Mouse (Mus musculus) liver, postnatal 0 days (tissue): ENCODE results near the gene Limch1. TPM values are rescaled to one million over a fixed set of nuclear protein-coding genes. Genes with fewer than 3 reads are reported as not detected.

Experiments
- ATAC-seq: fragments of 200-750 bp; cut with Nextera tagmentation; 2 replicates; pipeline ENCODE4 v1.8.0; 2017; ENCODE audit warnings: mild to moderate bottlenecking, moderate library complexity
- DNase-seq: peaks from one replicate; pipeline ENCODE4 v3.0.0-alpha.2; 2016
- H3K27ac ChIP-seq: fragments of 300-500 bp; sonication (generic); 2 replicates; pipeline ENCODE4 v1.5.1; 2014; ENCODE audit warnings: antibody characterized with exemption, moderate library complexity, mild to moderate bottlenecking, low read depth
- H3K27me3 ChIP-seq: fragments of 300-500 bp; sonication (generic); 2 replicates; pipeline ENCODE4 v1.6.1; 2014; ENCODE audit warnings: low read length, control low read depth, mixed read lengths; ENCODE audit not compliant: insufficient read depth
- H3K36me3 ChIP-seq: fragments of 300-500 bp; sonication (generic); replicated peaks from 2 replicates; pipeline ENCODE4 v1.6.1; 2014; ENCODE audit warnings: mild to moderate bottlenecking, control low read depth, low read length, moderate library complexity, mixed read lengths; ENCODE audit not compliant: insufficient read depth
- H3K4me1 ChIP-seq: fragments of 300-500 bp; sonication (generic); 2 replicates; pipeline ENCODE4 v1.6.1; 2014; ENCODE audit warnings: antibody characterized with exemption, mild to moderate bottlenecking, control low read depth; ENCODE audit not compliant: insufficient read depth
- H3K4me2 ChIP-seq: fragments of 300-500 bp; sonication (generic); 2 replicates; pipeline ENCODE4 v1.6.1; 2014; ENCODE audit warnings: low read depth, mild to moderate bottlenecking, low read length, moderate library complexity, mixed read lengths
- H3K4me3 ChIP-seq: fragments of 300-500 bp; sonication (generic); 2 replicates; pipeline ENCODE4 v1.5.1; 2014; ENCODE audit warnings: low read depth, low read length
- H3K9ac ChIP-seq: fragments of 300-500 bp; sonication (generic); replicated peaks from 2 replicates; pipeline ENCODE4 v1.6.1; 2014; ENCODE audit warnings: mild to moderate bottlenecking, moderate library complexity
- H3K9me3 ChIP-seq: fragments of 300-500 bp; sonication (generic); 2 replicates; pipeline ENCODE4 v1.6.1; 2016; ENCODE audit warnings: mild to moderate bottlenecking, control low read depth, low read length, mixed read lengths
- CTCF ChIP-seq: sonication (generic); IDR thresholded peaks from 2 replicates; pipeline ENCODE4 v1.5.1; 2016; ENCODE audit warnings: antibody characterized with exemption, low read depth
- EP300 ChIP-seq: IDR thresholded peaks from 2 replicates; pipeline ENCODE4 v1.6.1; 2016; ENCODE audit warnings: antibody characterized with exemption, low read depth, mild to moderate bottlenecking
- WGBS: fragments of 180-500 bp; shearing (Covaris S2); extraction: QIAGEN DNeasy Blood & Tissue Kit; methylation state at CpG from one replicate; pipeline ENCODE4 v1.1.7; 2014; ENCODE audit not compliant: insufficient replicate concordance; 5-methylcytosine and 5-hydroxymethylcytosine counted together
- polyA plus RNA-seq: library from polyadenylated mRNA; unstranded; fragments of >200 nt; fragmentation: Nextera tagmentation; extraction: Ambion mirVana; gene quantifications from 2 replicates; pipeline ENCODE4 v1.2.1, GENCODE M21; 2015

Limch1 gene
- polyA plus RNA-seq, 1 experiment from 2014 or later, result 1.6 TPM

- no peaks in the 10 kb centered on the region for H3K36me3 ChIP-seq
- H3K4me1 ChIP-seq, result no peaks in the 10 kb centered on the region
- H3K4me2 ChIP-seq, result no peak overlapping the region
- no peak for TF ChIP-seq CTCF
- TF ChIP-seq EP300, result no peak
- 67% methylated on average over 3 of the region's 3 CpGs for WGBS
- ATAC-seq (no peak), DNase-seq (no peak)
- H3K9ac ChIP-seq, result no peak overlapping the region
- H3K4me3 ChIP-seq, result no peak overlapping the region
- no peaks in the 10 kb centered on the region for H3K9me3 ChIP-seq
- H3K27me3 ChIP-seq, result no peaks in the 10 kb centered on the region
- H3K27ac ChIP-seq, result no peak overlapping the region
Measured at GRCm38 (mm10) chr5:67013926-67014325, 268.3 kb downstream of the Limch1 start.

- H3K9me3 ChIP-seq, result no peaks in the 10 kb centered on the region
Measured at GRCm38 (mm10) chr5:67016450-67016849, 270.8 kb downstream of the Limch1 start.

GRCm38 (mm10) chr5:67024459-67025050 is 278.9 kb downstream of the Limch1 start:
- DNase-seq (peak; percentile 8), ATAC-seq (0 out of 2 replicates have a peak, but pooled peaks have one; percentile 4)
- Histone ChIP-seq H3K4me1 (0 out of 2 replicates have a peak, but pooled peaks cover 2% of the 10 kb centered on the region), H3K4me3 (no peak overlapping the region), H3K9me3 (no peaks in the 10 kb centered on the region), H3K27ac (peak overlapping the region; percentile 29; the same call in 1 of the 2 replicates), H3K9ac (no peak overlapping the region), H3K36me3 (no peaks in the 10 kb centered on the region), H3K4me2 (no peak overlapping the region), H3K27me3 (no peaks in the 10 kb centered on the region)
- 58% methylated on average over 10 of the region's 10 CpGs for WGBS
- TF ChIP-seq EP300, result no peak
- TF ChIP-seq CTCF, result no peak

More at GRCm38 (mm10) chr5:67016450-67016849, 270.8 kb downstream of the Limch1 start:
- H3K9ac ChIP-seq, result no peak overlapping the region
- no peaks in the 10 kb centered on the region for H3K36me3 ChIP-seq
- H3K27ac ChIP-seq, result no peak overlapping the region
- WGBS, result 12% methylated on average over 7 of the region's 7 CpGs
- H3K27me3 ChIP-seq, result no peaks in the 10 kb centered on the region
- H3K4me3 ChIP-seq, result no peak overlapping the region
- no peaks in the 10 kb centered on the region for H3K4me1 ChIP-seq
- TF ChIP-seq CTCF, result peak; percentile 86
- no peak for TF ChIP-seq EP300
- DNase-seq, result peak; percentile 71
- no peak overlapping the region for H3K4me2 ChIP-seq
- ATAC-seq, result no peak

- H3K27me3 ChIP-seq, result no peaks in the 10 kb centered on the region
- peak overlapping the region; percentile 29; the same call in 1 of the 2 replicates for H3K27ac ChIP-seq
- H3K9ac ChIP-seq, result no peak overlapping the region
- no peak overlapping the region for H3K4me2 ChIP-seq
- no peaks in the 10 kb centered on the region for H3K9me3 ChIP-seq
- TF ChIP-seq EP300 (no peak), CTCF (no peak)
- 0 out of 2 replicates have a peak, but pooled peaks cover 2% of the 10 kb centered on the region for H3K4me1 ChIP-seq
- H3K36me3 ChIP-seq, result no peaks in the 10 kb centered on the region
- ATAC-seq (peak; percentile 93), DNase-seq (peak; percentile 80)
- WGBS, result 57% methylated on average over 8 of the region's 8 CpGs
- H3K4me3 ChIP-seq, result no peak overlapping the region
Measured at GRCm38 (mm10) chr5:67025095-67025494, 279.5 kb downstream of the Limch1 start.

- Histone ChIP-seq H3K9me3 (no peaks in the 10 kb centered on the region), H3K27me3 (no peaks in the 10 kb centered on the region), H3K27ac (no peak overlapping the region), H3K9ac (no peak overlapping the region), H3K4me2 (no peak overlapping the region), H3K4me1 (0 out of 2 replicates have a peak, but pooled peaks cover 2% of the 10 kb centered on the region), H3K36me3 (no peaks in the 10 kb centered on the region), H3K4me3 (no peak overlapping the region)
- 73% methylated on average over 9 of the region's 10 CpGs for WGBS
- DNase-seq, result peak; percentile 12
- TF ChIP-seq EP300 (no peak), CTCF (no peak)
- peak; percentile 26 for ATAC-seq
Measured at GRCm38 (mm10) chr5:67025581-67025980, 280.0 kb downstream of the Limch1 start.

GRCm38 (mm10) chr5:67028786-67029185 is 283.2 kb downstream of the Limch1 start:
- no peaks in the 10 kb centered on the region for H3K9me3 ChIP-seq
- 0 out of 2 replicates have a peak, but pooled peaks cover 2% of the 10 kb centered on the region for H3K4me1 ChIP-seq
- TF ChIP-seq CTCF (no peak), EP300 (no peak)
- DNase-seq, result peak; percentile 11
- no peaks in the 10 kb centered on the region for H3K36me3 ChIP-seq
- WGBS, result 60% methylated on average over 16 of the region's 16 CpGs
- no peaks in the 10 kb centered on the region for H3K27me3 ChIP-seq
- no peak for ATAC-seq
- H3K9ac ChIP-seq, result no peak overlapping the region
- H3K4me2 ChIP-seq, result no peak overlapping the region
- no peak overlapping the region for H3K4me3 ChIP-seq
- no peak overlapping the region for H3K27ac ChIP-seq
